Mouse (Mus musculus) hindlimb bud, embryonic 11.5 days (tissue): ENCODE data around the gene Aff1.
A peak's percentile ranks its signal among the peaks of the same experiment; 100 is the strongest.

Experiments used
- DNase-seq: peaks from one replicate; pipeline ENCODE4 v3.0.0-alpha.2; 2012; ENCODE audit warnings: low read depth, low spot score; ENCODE audit errors: extremely low spot score

The Aff1 gene

GRCm38 (mm10) chr5:103800009-103800408, 107.8 kb downstream of the Aff1 start:
- no peak for DNase-seq

- DNase-seq, result no peak
Observed at GRCm38 (mm10) chr5:103803386-103803785, 111.2 kb downstream of the Aff1 start.

GRCm38 (mm10) chr5:103803927-103804590, 111.9 kb downstream of the Aff1 start:
- no peak for DNase-seq

- DNase-seq, result no peak
Observed at GRCm38 (mm10) chr5:103806851-103807578, 114.8 kb downstream of the Aff1 start.

- DNase-seq, result no peak
Observed at GRCm38 (mm10) chr5:103807637-103808312, 115.6 kb downstream of the Aff1 start.

GRCm38 (mm10) chr5:103809674-103810330, 117.6 kb downstream of the Aff1 start:
- DNase-seq, result no peak

GRCm38 (mm10) chr5:103813291-103813690, 121.1 kb downstream of the Aff1 start:
- no peak for DNase-seq

GRCm38 (mm10) chr5:103813997-103814542, 121.9 kb downstream of the Aff1 start:
- no peak for DNase-seq

- DNase-seq, result no peak
Observed at GRCm38 (mm10) chr5:103814551-103815248, 122.5 kb downstream of the Aff1 start.

- no peak for DNase-seq
Observed at GRCm38 (mm10) chr5:103815249-103815617, 123.1 kb downstream of the Aff1 start.

- DNase-seq, result no peak
Observed at GRCm38 (mm10) chr5:103816718-103817117, 124.5 kb downstream of the Aff1 start.

GRCm38 (mm10) chr5:103817754-103818153, 125.6 kb downstream of the Aff1 start:
- peak; percentile 71 for DNase-seq

- DNase-seq, result no peak
Observed at GRCm38 (mm10) chr5:103818602-103819001, 126.4 kb downstream of the Aff1 start.

- DNase-seq, result no peak
Observed at GRCm38 (mm10) chr5:103819674-103820073, 127.5 kb downstream of the Aff1 start.

GRCm38 (mm10) chr5:103821062-103821461, 128.9 kb downstream of the Aff1 start:
- DNase-seq, result no peak

GRCm38 (mm10) chr5:103821500-103822298, 129.5 kb downstream of the Aff1 start:
- DNase-seq, result no peak

GRCm38 (mm10) chr5:103822949-103823348, 130.8 kb downstream of the Aff1 start:
- no peak for DNase-seq

- DNase-seq, result no peak
Observed at GRCm38 (mm10) chr5:103828304-103828703, 136.1 kb downstream of the Aff1 start.

GRCm38 (mm10) chr5:103828729-103829128, 136.6 kb downstream of the Aff1 start:
- no peak for DNase-seq

GRCm38 (mm10) chr5:103829158-103829557, 137.0 kb downstream of the Aff1 start:
- DNase-seq, result no peak
